25 mouse cellular contexts compared by ENCODE assay signal in genomic region chr6:116000851-116001250, GRCm38 (mm10). TPM values are rescaled to one million over a fixed set of nuclear protein-coding genes. Genes with fewer than 3 reads are reported as not detected.
"Had no signal": no experiment of that assay in that cellular context is flagged by ENCODE, and none has a peak within 500 bp of the region (broad histone marks: within the 10 kb centered on the region; RNA-seq: fewer than 3 reads in every experiment).

No protein-coding gene starts in this region.

- H3K27me3 ChIP-seq: lung, embryonic 15.5 days; megakaryocyte, embryonic 14.5 days; stomach, embryonic 15.5 days had no signal

- DNase-seq: lung, adult 2 months; lung, postnatal 14 days; lung, postnatal 36 days; right cerebral cortex, postnatal 14 days; thymus, adult 2 months; thymus, postnatal 25 days; thymus, postnatal 4 days had no signal

- H3K4me1 ChIP-seq: midbrain, embryonic 13.5 days; midbrain, embryonic 15.5 days had no signal

- H3K9me3 ChIP-seq: lung, embryonic 15.5 days; megakaryocyte, embryonic 14.5 days; midbrain, embryonic 13.5 days; midbrain, embryonic 15.5 days; neural tube, embryonic 12.5 days; stomach, embryonic 15.5 days had no signal

- H3K27ac ChIP-seq: lung, embryonic 15.5 days; macrophage; midbrain, embryonic 13.5 days; midbrain, embryonic 15.5 days; neural tube, embryonic 12.5 days; stomach, embryonic 15.5 days; stomach, postnatal 0 days had no signal

- H3K4me3 ChIP-seq: lung, embryonic 15.5 days; megakaryocyte, embryonic 14.5 days; midbrain, embryonic 13.5 days; midbrain, embryonic 15.5 days; neural tube, embryonic 12.5 days; stomach, embryonic 15.5 days had no signal

- H3K36me3 ChIP-seq: lung, embryonic 15.5 days; midbrain, embryonic 13.5 days; midbrain, embryonic 15.5 days; neural tube, embryonic 12.5 days; stomach, embryonic 15.5 days had no signal

RNA-seq across cellular contexts. Expression of gene H1foo, which starts 56.1 kb away (rescaled TPM):
- total RNA-seq: megakaryocyte progenitor cell, adult 5-6 weeks; midbrain, postnatal 0 days; monocyte, adult 5-6 weeks; neutrophil, adult 5-6 weeks had no signal
- polyA plus RNA-seq: lung, adult 2 months; lung, embryonic 15.5 days; lung, postnatal 0 days; macrophage; midbrain, embryonic 11.5 days; midbrain, embryonic 13.5 days; midbrain, embryonic 15.5 days; midbrain, postnatal 0 days; neural tube, embryonic 12.5 days; neural tube, embryonic 14.5 days; spleen, adult 2 months; stomach, embryonic 15.5 days; stomach, postnatal 0 days; testis, adult 2 months; urinary bladder, adult 2 months had no signal
